Mouse (Mus musculus) lung, postnatal 36 days (tissue): ENCODE measurements around the gene Cog7.
A peak's percentile ranks its signal among the peaks of the same experiment; 100 is the strongest.

Source experiments
- DNase-seq: peaks from one replicate; pipeline ENCODE4 v3.0.0; 2022; ENCODE audit warnings: mixed read lengths

The Cog7 gene

GRCm38 (mm10) chr7:121880246-121880645 lies 101.3 kb downstream of the Cog7 start:
- peak; percentile 89 for DNase-seq

DNA sequence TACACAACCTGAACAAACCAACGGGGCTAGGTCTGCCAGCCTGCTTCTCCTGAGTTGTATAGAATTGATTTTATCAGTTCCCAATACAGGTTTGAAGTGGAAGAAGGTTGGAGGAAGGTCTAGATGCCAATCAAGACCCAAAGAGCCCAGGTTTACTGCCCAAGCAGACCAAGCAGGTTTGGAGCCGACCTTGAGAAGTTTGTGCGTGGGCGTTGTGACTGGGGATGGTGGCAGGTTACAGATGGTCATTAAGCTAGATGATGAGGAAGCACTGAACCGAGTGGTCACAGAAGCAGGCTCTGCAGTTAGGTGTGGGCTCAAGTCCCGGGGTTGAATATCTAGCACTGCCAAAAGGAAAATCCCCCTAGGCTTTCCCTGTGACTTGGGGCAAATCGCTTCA lies 106.7 kb downstream of the Cog7 start:
- no peak for DNase-seq

- peak; percentile 81 for DNase-seq
These were observed 107.5 kb downstream of the Cog7 start for GRCm38 (mm10) chr7:121873998-121874397.

DNA sequence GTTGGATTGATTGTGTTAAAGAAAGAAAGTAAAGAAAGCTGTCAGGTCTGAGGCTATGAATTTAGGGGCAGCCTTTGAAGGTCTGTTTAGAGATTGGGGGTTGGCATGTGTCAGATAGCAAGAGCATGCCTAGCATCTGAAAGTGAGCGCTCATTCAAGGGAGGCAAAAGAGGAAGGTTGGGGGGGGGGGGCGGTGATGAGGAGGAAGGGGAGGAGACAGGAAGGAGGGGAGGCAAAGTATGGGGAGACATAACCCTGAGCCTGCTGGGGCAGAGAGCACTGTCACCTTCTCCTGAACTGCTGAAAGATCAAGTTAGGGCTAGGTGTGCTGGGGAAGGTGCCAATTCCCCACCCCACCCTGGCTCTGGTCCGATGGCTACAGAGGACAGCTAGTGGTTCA lies 109.9 kb downstream of the Cog7 start:
- DNase-seq: no peak

GRCm38 (mm10) chr7:121864858-121865585 lies 116.5 kb downstream of the Cog7 start, which contains the start of gene Scnn1b:
Gene Scnn1b, plus strand, starts transcription at chr7:121865038.
- DNase-seq: peak; percentile 76

GRCm38 (mm10) chr7:121858939-121859338 lies 122.6 kb downstream of the Cog7 start:
- DNase-seq: no peak

DNA sequence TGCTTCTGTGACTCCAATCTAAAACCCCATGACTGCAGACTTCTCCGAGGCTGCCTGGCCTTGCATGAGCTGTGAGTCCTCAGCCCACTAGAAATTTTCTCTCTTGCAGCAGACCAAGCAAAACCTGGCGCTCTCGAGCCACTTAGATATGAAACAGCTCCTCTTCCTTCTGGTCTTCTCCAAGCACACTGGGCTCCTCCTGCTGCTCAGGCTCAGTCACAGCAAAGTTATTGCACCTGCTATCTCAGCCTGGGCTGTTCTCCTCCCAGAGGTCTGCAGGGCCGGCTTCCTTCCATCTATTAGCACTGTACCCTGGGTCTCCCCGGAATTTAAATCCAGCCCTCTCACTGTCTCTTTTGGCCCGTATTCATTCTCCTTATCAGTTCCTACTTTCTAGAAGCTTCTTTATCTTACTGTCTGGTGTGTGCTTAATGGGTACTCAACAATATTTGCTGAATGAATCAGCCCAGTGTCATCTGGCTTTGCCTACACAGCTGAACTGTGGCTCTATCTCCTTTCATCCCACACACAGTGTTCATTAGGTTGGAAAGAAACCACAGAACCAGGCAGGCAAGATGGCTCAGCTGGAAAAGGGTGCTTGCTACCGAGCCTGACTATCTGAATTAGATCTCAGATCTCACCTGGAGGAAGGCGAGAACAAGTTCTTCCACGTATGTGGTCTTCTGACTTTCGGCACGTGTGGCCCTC lies 124.2 kb downstream of the Cog7 start:
- DNase-seq: no peak

DNA sequence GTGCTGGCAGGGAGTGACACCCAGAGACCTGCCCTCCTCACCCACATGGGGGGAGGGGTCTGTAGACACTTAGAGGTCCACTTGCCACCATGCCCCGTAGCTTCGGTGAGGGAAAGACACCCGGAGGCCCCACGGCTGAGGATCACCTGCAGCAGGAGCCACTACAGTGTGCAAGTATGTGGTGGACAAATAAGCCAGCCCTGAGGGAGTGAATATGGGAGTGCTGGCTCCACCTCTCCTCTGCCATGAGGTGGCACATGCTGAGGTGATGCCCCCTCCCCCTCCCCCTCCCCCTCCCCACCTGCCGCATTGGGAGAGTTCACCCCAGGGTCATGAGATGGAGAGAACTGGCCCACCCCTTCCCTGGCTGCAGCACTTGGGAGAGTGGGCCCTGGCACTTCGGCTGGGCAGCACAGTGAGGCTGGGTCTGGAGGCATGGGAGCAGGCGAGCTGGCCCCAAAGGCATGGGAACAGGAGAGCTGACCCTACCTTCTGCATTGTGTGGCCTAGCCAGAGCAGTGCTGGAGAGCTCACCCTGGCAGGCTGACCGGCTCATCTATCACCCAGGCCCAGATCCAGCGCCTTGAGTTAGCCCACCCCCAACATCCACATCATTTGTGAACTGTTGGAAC lies 132.9 kb downstream of the Cog7 start:
- DNase-seq: no peak

GRCm38 (mm10) chr7:121845964-121846363 lies 135.5 kb downstream of the Cog7 start:
- no peak for DNase-seq

DNA sequence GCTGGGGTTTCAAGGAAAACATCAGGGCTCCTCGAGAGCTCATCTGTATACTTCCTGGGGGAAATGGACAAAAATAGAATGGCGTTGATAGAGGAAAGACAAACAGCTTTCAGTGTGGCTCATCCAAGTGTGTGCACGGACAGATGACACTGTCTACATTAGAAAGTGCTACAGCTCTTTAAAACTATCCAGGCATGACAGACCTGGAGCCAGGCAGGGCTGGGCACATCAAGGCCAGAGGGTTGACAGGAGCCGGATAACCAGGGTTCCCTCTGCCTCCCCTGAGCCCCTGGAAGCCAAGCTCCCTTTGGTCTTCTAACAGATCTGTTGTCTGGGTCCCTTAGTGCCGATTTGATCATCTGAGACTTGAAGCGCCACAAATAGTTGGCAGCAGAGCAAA lies 139.3 kb downstream of the Cog7 start:
- DNase-seq: no peak

- no peak for DNase-seq
These were observed 140.7 kb downstream of the Cog7 start for GRCm38 (mm10) chr7:121840810-121841209.

- peak; percentile 88 for DNase-seq
These were observed 144.7 kb downstream of the Cog7 start for GRCm38 (mm10) chr7:121836827-121837226.

GRCm38 (mm10) chr7:121835392-121835791 lies 146.1 kb downstream of the Cog7 start:
- DNase-seq: no peak
